Mouse (Mus musculus) myocyte (in vitro differentiated cells): ENCODE measurements around the gene Alkbh8.

Source experiments
- CEBPB ChIP-seq: IDR thresholded peaks from 2 replicates; pipeline ENCODE4 v1.6.1; 2011; ENCODE audit warnings: mild to moderate bottlenecking, moderate library complexity; ENCODE audit not compliant: poor library complexity, insufficient read depth, severe bottlenecking
- E2F4 ChIP-seq: IDR thresholded peaks from one replicate; pipeline ENCODE4 v1.6.1; 2011; ENCODE audit warnings: mild to moderate bottlenecking, control low read depth, moderate library complexity; ENCODE audit not compliant: insufficient read depth
- MAX ChIP-seq: IDR thresholded peaks from one replicate; pipeline ENCODE4 v1.6.1; 2011; ENCODE audit warnings: low read depth, mild to moderate bottlenecking, control low read depth
- MYOD1 ChIP-seq, 3 experiments: IDR thresholded peaks; one replicate each; pipeline ENCODE4 v1.6.1; 2011; ENCODE audit warnings: control low read depth in 2 of 3, low read depth in 2 of 3, mild to moderate bottlenecking in 2 of 3, moderate library complexity in 1 of 3; ENCODE audit not compliant: insufficient read length in 2 of 3, control insufficient read depth in 1 of 3
- POLR2A ChIP-seq: IDR thresholded peaks from one replicate; pipeline ENCODE4 v1.6.1; 2011; ENCODE audit warnings: low read depth, mild to moderate bottlenecking, control low read depth, moderate library complexity; ENCODE audit not compliant: insufficient read length
- POLR2AphosphoS2 ChIP-seq: IDR thresholded peaks from one replicate; pipeline ENCODE4 v1.6.1; 2011; ENCODE audit warnings: low read depth, control low read depth; ENCODE audit not compliant: insufficient read length
- TCF12 ChIP-seq: IDR thresholded peaks from one replicate; pipeline ENCODE4 v1.6.1; 2011; ENCODE audit warnings: mild to moderate bottlenecking, control low read depth; ENCODE audit not compliant: poor library complexity, insufficient read depth, severe bottlenecking
- USF1 ChIP-seq: IDR thresholded peaks from one replicate; pipeline ENCODE4 v1.6.1; 2011; ENCODE audit warnings: low read depth, mild to moderate bottlenecking, control low read depth, moderate library complexity

DNA sequence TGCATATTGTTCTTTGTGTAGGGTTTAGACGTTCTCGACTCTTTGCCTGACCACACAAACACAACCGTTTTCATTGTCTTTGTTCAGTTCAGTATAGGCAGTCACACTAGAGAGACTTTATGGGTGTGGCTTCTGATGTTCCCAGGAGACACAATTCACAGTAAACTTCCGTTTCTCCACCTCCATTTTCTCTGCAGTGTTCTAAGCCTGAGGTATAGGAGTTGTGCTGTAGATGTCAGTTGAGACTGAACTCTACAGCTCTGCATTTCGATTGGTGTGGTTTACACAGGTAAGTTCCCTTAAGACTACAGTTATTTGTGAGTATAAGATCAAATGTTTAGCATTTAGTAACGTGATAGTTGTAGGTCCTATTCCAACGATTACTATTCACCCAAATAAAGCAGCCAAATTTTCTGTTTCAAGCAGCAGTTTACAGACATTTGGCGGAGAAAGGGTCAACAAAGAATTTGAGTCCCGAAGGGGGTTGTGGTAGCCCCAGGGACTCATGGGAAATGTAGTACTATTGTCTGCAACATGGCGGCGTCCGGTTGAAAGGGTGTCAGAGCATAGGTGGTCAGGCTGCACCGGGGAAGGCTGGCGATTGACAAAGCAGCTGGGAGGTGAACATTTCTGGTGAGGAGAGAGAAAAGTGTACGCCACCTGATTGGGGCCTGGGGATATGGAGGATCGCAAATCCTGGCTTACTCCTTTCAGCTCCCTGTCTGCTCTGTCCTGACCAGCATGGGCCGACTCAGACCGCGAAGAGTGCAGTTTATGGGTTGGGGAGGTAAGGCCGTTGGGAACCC is at the start of gene Alkbh8:
- TF ChIP-seq POLR2A (peak; percentile 64), MAX (no peak), CEBPB (no peak), MYOD1 (IDR thresholded peaks at IDR 0.05; ENCODE audit: control insufficient read depth in 1 of 3, insufficient read length in 2 of 3, low read depth in 2 of 3) (no peak), POLR2AphosphoS2 (peak; percentile 38), USF1 (no peak), E2F4 (no peak), TCF12 (no peak)
